Mouse (Mus musculus) effector memory CD4-positive, alpha-beta T cell, adult 7 months (primary cell): ENCODE results near the gene Gm14308. TPM values are rescaled to one million over a fixed set of nuclear protein-coding genes. Genes with fewer than 3 reads are reported as not detected.

Experiments used
- polyA plus RNA-seq: library from polyadenylated mRNA; unstranded; fragments of 100-300 nt; shearing (Covaris generic); gene quantifications from one replicate; pipeline ENCODE4 v1.2.1, GENCODE M21; 2017

Gene Gm14308
- polyA plus RNA-seq, result not detected

DNA sequence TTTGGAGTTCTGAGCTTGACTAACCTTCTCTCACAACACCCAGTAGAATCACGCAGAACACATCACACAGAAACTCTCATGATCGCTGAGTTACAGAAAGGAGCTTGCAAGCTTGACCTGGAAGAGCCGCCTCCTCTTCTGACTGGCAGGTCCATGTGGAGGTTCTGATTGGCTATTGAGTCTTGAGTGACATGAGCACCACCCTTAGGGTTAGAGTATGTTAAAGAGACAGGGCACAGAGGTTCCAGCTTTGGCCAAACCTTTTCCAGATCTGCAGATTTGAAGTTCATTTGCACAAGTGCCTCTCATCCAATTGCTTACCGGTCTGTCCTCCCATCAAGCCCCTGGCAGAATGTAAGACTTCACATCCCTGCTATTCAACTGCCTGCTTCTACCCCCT is at the start of gene Gm14308:
Gene Gm14308 (minus strand): TSS at position 101 of the 400 bp plus-strand sequence.

DNA sequence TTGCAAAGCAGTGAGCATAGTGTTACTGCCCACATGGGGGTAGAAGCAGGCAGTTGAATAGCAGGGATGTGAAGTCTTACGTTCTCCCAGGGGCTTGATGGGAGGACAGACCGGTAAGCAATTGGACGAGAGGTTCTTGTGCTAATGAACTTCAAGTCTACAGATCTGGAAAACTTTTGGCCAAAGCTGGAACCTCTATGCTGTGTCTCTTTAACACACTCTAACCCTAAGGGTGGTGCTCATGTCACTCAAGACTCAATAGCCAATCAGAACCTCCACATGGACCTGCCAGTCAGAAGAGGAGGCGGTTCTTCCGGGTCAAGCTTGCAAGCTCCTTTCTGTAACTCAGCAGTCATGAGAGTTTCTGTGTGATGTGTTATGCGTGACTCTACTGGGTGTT is 34.1 kb upstream of the Gm14308 start, which contains the start of gene Zfp973:
Gene Zfp973 (plus strand): TSS at position 301 of the 400 bp plus-strand sequence.

Other genes starting within 250 kb of the Gm14308 start
- 7.6 TPM for gene Gm14435, start 212.8 kb downstream of the Gm14308 start, polyA plus RNA-seq
- gene Gm14434, start 149.6 kb downstream of the Gm14308 start, polyA plus RNA-seq, result 3.0 TPM
- not detected for gene Zfp967, start 115.3 kb downstream of the Gm14308 start, polyA plus RNA-seq
- 3.0 TPM for gene Zfp973, start 34.2 kb upstream of the Gm14308 start, polyA plus RNA-seq
- 6.1 TPM for gene Gm14305, start 72.0 kb upstream of the Gm14308 start, polyA plus RNA-seq
- gene Gm14295, start 162.3 kb upstream of the Gm14308 start, polyA plus RNA-seq, result 5.9 TPM
- gene Gm14408, start 194.8 kb upstream of the Gm14308 start, polyA plus RNA-seq, result not detected